Mouse (Mus musculus): ENCODE results near the gene Ocel1. TPM values are rescaled to one million over a fixed set of nuclear protein-coding genes. Genes with fewer than 3 reads are reported as not detected.
A peak's percentile ranks its signal among the peaks of the same experiment; 100 is the strongest.

The Ocel1 gene
- polyA plus RNA-seq, 1 experiment from 2014 or later, result 4.2 TPM

DNA sequence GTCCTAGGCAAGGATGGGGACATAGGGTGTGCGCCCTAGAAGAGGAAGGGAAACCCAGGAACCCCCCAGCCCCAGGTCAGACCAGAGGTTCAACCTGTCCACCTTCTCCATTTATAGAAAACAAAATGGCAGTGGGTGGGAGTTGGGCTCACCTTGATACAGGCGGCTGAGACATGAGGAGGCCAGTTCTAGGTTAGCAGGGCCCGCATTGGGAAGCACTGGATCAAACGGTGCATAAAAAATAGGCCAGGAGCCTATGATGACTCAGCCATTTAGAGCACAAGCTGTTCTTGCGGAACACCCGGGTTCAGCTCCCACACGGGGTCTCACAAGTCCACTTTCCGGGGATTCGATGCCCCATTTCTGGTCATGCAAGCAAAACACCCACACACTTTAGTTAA, 33.9 kb downstream of the Ocel1 start:
- Histone ChIP-seq H3K27ac (replicated peaks; ENCODE audit: low read depth, low read length) (no peak overlapping the region), H3K27me3 (ENCODE audit: control insufficient read depth, insufficient read depth, low read length) (no peaks in the 10 kb centered on the region), H3K4me3 (replicated peaks; ENCODE audit: low read depth, low read length) (no peak overlapping the region), H3K36me3 (ENCODE audit: control insufficient read depth, insufficient read depth, low read length) (0 out of 2 replicates have a peak, but pooled peaks cover 6% of the 10 kb centered on the region), H3K4me1 (ENCODE audit: control insufficient read depth, insufficient read depth, low read length) (peaks cover 11% of the 10 kb centered on the region), H3K9ac (replicated peaks; ENCODE audit: low read length) (no peak overlapping the region), H3K9me3 (ENCODE audit: control insufficient read depth, low read length) (no peaks in the 10 kb centered on the region), H3K4me2 (ENCODE audit: low read length) (peak overlapping the region; percentile 90; the same call in 1 of the 2 replicates)
- WGBS, result 89% methylated on average over 9 of the region's 9 CpGs
- no peak for DNase-seq
- no peak for ATAC-seq (ENCODE audit: low FRiP score, low TSS enrichment)

DNA sequence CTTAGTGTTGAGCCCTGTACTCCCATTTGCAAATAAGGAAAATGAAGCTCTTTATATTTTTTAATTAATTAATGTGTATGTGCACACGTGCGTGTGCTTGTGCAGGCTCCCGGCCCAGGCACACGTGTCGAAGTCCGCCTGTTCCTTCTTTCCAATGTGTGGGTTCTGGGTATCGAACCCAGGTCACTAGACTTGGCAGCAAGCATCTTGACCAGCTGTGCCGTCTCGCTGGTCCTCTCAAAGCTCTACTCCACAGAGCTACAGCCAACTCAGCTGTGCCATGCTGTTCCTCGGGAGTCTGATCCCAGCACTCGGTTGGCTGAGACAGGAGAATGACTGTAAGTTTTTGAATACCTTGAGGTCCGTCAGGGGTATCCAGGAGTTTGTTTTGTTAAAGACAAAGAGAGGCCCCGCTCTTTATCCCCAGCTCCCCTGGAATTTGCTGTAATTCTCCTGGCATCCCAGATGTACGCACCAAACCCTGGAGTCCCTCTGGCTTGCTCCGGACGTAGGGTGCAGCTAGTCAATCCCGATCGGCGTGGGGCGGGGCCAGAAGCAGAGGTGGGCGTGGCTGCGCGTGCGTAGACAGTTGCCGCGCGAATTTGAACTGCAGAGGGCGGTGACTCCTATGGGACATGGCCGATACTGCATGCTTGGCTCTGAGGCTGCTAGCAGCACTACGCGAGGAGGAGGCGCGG, 34.5 kb downstream of the Ocel1 start, which contains the start of gene Ankle1:
Gene Ankle1 (plus strand): TSS at position 610 of the 698 bp plus-strand sequence.
- Histone ChIP-seq H3K4me3 (replicated peaks; ENCODE audit: low read depth, low read length) (peak within 1 kb of the TSS; percentile 41), H3K27ac (replicated peaks; ENCODE audit: low read depth, low read length) (no peak within 1 kb of the TSS; the same call in 1 of the 2 replicates), H3K9ac (replicated peaks; ENCODE audit: low read length) (peak within 1 kb of the TSS; percentile 46), H3K36me3 (ENCODE audit: control insufficient read depth, insufficient read depth, low read length) (0 out of 2 replicates have a peak, but pooled peaks cover 6% of the 10 kb centered on the region), H3K4me2 (ENCODE audit: low read length) (peak within 1 kb of the TSS; percentile 90), H3K27me3 (ENCODE audit: control insufficient read depth, insufficient read depth, low read length) (no peaks in the 10 kb centered on the region), H3K9me3 (ENCODE audit: control insufficient read depth, low read length) (no peaks in the 10 kb centered on the region), H3K4me1 (ENCODE audit: control insufficient read depth, insufficient read depth, low read length) (peaks cover 11% of the 10 kb centered on the region)
- 16% methylated on average over 33 of the region's 33 CpGs for WGBS
- ATAC-seq (ENCODE audit: low FRiP score, low TSS enrichment), result peak; percentile 83
- peak; percentile 95 for DNase-seq

DNA sequence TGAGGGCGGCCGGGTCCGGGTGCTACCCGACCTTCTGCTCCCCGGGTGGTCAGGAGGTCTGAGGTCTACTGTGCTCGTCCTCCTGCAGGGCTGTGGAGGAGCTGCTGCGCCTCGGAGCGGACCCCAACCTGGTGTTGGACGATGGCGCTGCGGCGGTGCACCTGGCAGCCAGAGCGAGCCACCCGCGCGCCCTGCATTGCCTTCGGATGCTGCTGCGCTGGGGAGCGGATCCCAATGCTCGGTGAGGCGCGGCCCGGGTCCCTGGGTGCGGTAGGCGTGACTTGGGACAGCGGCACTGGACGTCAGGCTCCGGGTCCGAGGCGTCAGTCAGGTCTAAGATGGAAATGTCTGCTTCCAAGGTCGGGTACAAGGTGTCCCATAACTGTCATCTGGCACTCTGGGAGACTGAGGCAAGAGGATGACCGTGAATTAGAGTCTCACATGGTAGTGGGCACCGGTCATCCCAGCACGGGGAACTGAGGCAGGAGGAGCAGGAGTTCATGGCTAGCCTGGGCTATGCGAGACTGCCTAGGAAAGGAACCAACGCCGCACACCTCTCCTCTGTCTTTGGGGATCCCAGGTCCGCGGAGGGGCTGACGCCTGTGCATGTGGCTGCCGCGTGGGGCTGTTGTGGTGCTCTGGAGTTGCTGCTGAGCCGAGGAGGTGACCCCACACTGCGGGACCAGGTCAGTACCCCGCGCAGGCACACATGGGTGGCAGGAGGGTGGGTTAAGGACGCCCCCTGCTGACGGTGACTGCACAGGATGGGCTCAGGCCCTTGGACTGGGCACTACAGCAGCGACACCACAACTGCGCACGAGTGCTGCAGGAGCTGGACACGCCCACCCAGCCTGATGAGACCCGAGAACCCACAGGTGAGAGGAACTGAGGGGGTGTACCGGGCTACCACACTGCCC, 35.3 kb downstream of the Ocel1 start:
- Histone ChIP-seq H3K4me2 (ENCODE audit: low read length) (peak overlapping the region; percentile 90), H3K9ac (replicated peaks; ENCODE audit: low read length) (peak overlapping the region; percentile 46; the same call in 1 of the 2 replicates), H3K9me3 (ENCODE audit: control insufficient read depth, low read length) (no peaks in the 10 kb centered on the region), H3K27me3 (ENCODE audit: control insufficient read depth, insufficient read depth, low read length) (no peaks in the 10 kb centered on the region), H3K4me1 (ENCODE audit: control insufficient read depth, insufficient read depth, low read length) (peaks cover 11% of the 10 kb centered on the region), H3K4me3 (replicated peaks; ENCODE audit: low read depth, low read length) (peak overlapping the region; percentile 41), H3K27ac (replicated peaks; ENCODE audit: low read depth, low read length) (no peak overlapping the region), H3K36me3 (ENCODE audit: control insufficient read depth, insufficient read depth, low read length) (0 out of 2 replicates have a peak, but pooled peaks cover 3% of the 10 kb centered on the region)
- WGBS, result under 1% methylated on average over 55 of the region's 55 CpGs
- DNase-seq (peak; percentile 52), ATAC-seq (ENCODE audit: low FRiP score, low TSS enrichment) (peak; percentile 59)

DNA sequence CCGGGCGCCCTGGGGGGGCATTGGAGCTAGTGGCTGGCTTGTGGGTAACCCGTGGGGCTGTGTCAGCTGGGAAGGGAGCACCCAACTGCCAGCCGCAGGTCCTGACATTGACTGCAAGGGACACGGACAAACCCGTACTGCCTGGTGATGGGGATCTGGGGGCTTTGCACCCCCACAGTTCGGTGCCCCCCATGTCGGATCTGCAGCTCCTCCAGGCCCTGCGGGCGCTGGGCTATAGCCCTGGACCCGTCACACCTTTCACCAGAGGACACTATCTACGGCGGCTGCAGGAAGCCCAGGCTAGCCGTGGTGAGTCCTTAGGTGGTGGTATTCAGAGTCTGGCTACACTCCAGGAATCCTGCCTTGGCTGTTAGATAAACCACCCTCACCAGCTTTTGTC, 36.3 kb downstream of the Ocel1 start:
- Histone ChIP-seq H3K27me3 (ENCODE audit: control insufficient read depth, insufficient read depth, low read length) (no peaks in the 10 kb centered on the region), H3K9ac (replicated peaks; ENCODE audit: low read length) (no peak overlapping the region), H3K4me1 (ENCODE audit: control insufficient read depth, insufficient read depth, low read length) (peaks cover 11% of the 10 kb centered on the region), H3K9me3 (ENCODE audit: control insufficient read depth, low read length) (no peaks in the 10 kb centered on the region), H3K36me3 (ENCODE audit: control insufficient read depth, insufficient read depth, low read length) (0 out of 2 replicates have a peak, but pooled peaks cover 3% of the 10 kb centered on the region), H3K4me3 (replicated peaks; ENCODE audit: low read depth, low read length) (no peak overlapping the region), H3K4me2 (ENCODE audit: low read length) (no peak overlapping the region), H3K27ac (replicated peaks; ENCODE audit: low read depth, low read length) (no peak overlapping the region)
- WGBS, result 95% methylated on average over 14 of the region's 14 CpGs
- no peak for ATAC-seq (ENCODE audit: low FRiP score, low TSS enrichment)
- DNase-seq, result no peak

DNA sequence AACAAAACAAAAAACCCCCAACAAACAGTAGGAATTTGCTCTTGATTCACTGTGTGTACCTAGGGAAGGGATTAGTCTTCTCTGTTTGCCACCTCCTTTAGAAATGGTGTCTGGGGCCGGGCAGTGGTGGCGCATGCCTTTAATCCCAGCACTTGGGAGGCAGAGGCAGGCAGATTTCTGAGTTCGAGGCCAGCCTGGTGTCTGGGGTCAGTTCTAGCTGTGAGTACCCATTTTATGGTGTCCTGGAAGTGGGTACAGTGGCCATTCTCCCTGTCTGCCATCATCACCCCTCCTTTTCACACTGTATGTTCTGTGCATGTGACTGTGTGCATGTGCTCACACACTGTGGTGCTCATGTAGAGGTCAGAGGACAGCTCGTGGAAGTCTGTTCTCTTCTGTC, 37.1 kb downstream of the Ocel1 start:
- WGBS, result 93% methylated on average over 4 of the region's 4 CpGs
- H3K27ac ChIP-seq (replicated peaks; ENCODE audit: low read depth, low read length), result no peak overlapping the region
- H3K9me3 ChIP-seq (ENCODE audit: control insufficient read depth, low read length), result no peaks in the 10 kb centered on the region
- no peak overlapping the region for H3K9ac ChIP-seq (replicated peaks; ENCODE audit: low read length)
- ATAC-seq (ENCODE audit: low FRiP score, low TSS enrichment) (no peak), DNase-seq (no peak)
- no peak overlapping the region for H3K4me2 ChIP-seq (ENCODE audit: low read length)
- no peak overlapping the region for H3K4me3 ChIP-seq (replicated peaks; ENCODE audit: low read depth, low read length)
- H3K27me3 ChIP-seq (ENCODE audit: control insufficient read depth, insufficient read depth, low read length), result no peaks in the 10 kb centered on the region
- no peaks in the 10 kb centered on the region for H3K36me3 ChIP-seq (ENCODE audit: control insufficient read depth, insufficient read depth, low read length)
- H3K4me1 ChIP-seq (ENCODE audit: control insufficient read depth, insufficient read depth, low read length), result peaks cover 11% of the 10 kb centered on the region

DNA sequence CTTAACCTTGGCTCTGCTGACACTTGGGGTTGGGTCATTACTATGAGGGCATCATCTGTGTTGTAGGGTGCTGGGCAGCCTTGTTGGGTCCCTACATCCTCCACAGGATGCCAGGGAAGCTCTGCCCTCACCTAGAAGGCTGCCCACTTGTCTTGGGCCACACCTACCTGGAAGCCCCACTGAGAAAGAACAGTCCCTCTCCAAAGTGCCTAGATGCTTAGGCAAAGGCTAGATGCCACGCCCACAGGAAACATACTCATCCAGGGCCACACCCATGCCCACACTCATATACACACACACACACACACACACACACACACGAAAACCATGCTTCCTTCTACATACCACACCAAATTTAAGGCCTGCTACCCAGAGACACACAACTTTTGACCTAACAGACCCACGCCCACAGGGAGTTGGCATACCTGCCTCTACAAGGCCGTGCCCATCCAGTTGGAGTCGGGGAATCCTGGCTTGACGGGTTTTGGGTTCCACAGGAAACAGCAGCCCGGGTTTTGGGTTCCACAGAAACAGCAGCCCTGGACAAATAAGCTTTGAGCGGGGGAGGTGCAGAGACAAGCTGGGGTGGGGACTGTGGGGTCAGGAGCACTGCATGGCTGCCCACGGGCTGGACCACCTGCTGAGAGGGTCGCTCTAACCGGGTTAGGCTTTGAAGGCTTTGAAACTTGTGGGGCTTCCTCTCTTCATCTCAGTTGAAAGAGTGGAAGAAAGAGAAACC, 40.6 kb downstream of the Ocel1 start:
- Histone ChIP-seq H3K9me3 (ENCODE audit: control insufficient read depth, low read length) (no peaks in the 10 kb centered on the region), H3K27me3 (ENCODE audit: control insufficient read depth, insufficient read depth, low read length) (no peaks in the 10 kb centered on the region), H3K4me3 (replicated peaks; ENCODE audit: low read depth, low read length) (no peak overlapping the region), H3K9ac (replicated peaks; ENCODE audit: low read length) (no peak overlapping the region), H3K4me1 (ENCODE audit: control insufficient read depth, insufficient read depth, low read length) (peaks cover 3% of the 10 kb centered on the region), H3K36me3 (ENCODE audit: control insufficient read depth, insufficient read depth, low read length) (no peaks in the 10 kb centered on the region), H3K27ac (replicated peaks; ENCODE audit: low read depth, low read length) (no peak overlapping the region), H3K4me2 (ENCODE audit: low read length) (no peak overlapping the region)
- DNase-seq, result no peak
- ATAC-seq (ENCODE audit: low FRiP score, low TSS enrichment), result no peak
- 44% methylated on average over 11 of the region's 11 CpGs for WGBS

DNA sequence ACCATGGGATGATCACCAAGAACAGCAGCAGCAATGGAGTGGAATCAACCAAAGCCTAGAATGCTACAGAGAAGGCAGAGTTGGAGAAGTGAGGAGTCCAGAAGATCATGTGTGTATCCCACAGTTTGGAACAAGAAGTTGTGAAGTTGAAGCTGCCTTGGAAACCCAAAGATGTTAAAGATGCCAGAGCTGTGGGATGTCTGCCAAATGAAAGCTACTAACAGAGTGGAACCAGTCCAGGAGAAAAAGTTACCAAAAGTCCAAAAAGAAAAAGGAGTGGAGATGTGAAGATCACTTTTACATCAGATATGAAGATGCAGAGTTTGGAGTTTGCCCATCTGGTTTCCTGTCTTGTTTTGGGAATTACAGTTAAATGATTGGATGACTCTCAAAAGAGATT, 51.0 kb downstream of the Ocel1 start:
- H3K4me1 ChIP-seq (ENCODE audit: control insufficient read depth, insufficient read depth, low read length), result no peaks in the 10 kb centered on the region
- DNase-seq (no peak), ATAC-seq (ENCODE audit: low FRiP score, low TSS enrichment) (no peak)
- H3K9ac ChIP-seq (replicated peaks; ENCODE audit: low read length), result no peak overlapping the region
- no peaks in the 10 kb centered on the region for H3K9me3 ChIP-seq (ENCODE audit: control insufficient read depth, low read length)
- no peak overlapping the region for H3K27ac ChIP-seq (replicated peaks; ENCODE audit: low read depth, low read length)
- H3K27me3 ChIP-seq (ENCODE audit: control insufficient read depth, insufficient read depth, low read length), result no peaks in the 10 kb centered on the region
- no peak overlapping the region for H3K4me3 ChIP-seq (replicated peaks; ENCODE audit: low read depth, low read length)
- no peaks in the 10 kb centered on the region for H3K36me3 ChIP-seq (ENCODE audit: control insufficient read depth, insufficient read depth, low read length)
- H3K4me2 ChIP-seq (ENCODE audit: low read length), result no peak overlapping the region
